Mouse (Mus musculus): ENCODE measurements around the gene Rab14. TPM values are rescaled to one million over a fixed set of nuclear protein-coding genes. Genes with fewer than 3 reads are reported as not detected.
A peak's percentile ranks its signal among the peaks of the same experiment; 100 is the strongest.

Rab14 gene
- polyA plus RNA-seq, 1 experiment from 2014 or later, result 349 TPM

DNA sequence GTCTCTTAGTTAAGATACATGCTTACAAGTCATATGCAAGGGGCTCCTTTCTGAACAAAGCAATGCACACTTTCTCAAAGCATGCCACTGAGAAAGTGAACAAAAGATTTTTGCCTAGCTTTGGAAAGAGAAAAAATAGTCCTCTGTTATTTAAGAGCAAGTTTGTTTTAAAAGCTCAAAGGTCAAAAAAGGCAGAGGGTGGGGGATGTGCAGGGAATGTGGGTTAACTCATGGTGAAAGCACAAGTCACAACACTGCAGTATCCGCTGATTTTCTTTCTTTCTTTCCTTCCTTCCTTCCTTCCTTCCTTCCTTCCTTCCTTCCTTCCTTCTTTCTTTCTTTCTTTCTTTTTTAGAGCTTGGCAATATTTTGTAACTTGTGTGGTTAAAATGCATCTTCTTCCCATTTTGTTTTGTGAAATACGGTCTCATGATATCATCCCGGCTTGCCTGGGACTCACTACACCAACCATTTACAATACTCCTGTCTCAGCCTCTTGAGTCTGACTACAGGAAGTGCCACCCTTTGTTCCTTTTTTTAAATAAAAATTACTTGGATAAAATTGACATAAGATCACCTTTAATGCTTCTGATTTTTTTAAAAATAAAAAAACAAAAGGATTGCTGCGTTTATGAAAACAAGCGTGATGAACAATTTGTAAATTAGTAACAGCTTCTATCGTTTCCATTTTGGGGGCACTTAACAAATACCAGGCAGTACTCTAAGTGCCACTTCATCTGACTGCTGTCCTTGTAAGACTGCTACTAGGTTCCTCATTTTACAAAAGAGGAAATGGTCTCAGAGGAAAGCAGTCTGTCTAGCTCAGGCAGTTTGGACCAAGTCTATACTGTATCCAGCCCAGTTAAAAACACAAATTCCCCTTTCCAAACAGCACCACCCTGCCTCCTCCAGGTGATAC, 5.0 kb downstream of the Rab14 start:
- no peak for ATAC-seq (replicated peaks; ENCODE audit: low FRiP score)
- Histone ChIP-seq H3K36me3 (peaks cover 12% of the 10 kb centered on the region), H3K9ac (no peak overlapping the region), H3K4me2 (no peak overlapping the region), H3K27ac (no peak overlapping the region), H3K4me3 (replicated peaks) (no peak overlapping the region), H3K9me3 (replicated peaks) (no peaks in the 10 kb centered on the region), H3K27me3 (no peaks in the 10 kb centered on the region), H3K4me1 (peaks cover 15% of the 10 kb centered on the region)
- WGBS, result 75% methylated on average over 6 of the region's 6 CpGs

DNA sequence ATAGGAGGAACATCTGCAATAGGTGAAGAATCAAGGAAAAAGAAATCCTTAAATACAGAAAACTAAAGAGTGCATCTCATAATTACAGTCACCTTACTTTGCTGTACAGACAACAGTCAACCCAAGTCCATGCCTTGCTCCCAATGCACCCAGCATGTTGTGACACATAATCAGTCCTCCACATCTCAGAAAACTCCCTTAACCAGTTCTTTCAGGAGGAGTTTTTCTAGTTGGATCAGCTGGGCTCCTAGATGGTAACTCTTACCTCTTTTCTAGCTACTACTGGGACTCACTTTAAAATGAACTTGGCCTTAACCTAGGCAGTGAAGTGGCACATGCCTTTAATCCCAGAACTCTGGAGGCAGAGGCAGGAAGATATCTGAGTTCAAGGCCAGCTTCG, 6.9 kb downstream of the Rab14 start:
- Histone ChIP-seq H3K27me3 (no peaks in the 10 kb centered on the region), H3K27ac (no peak overlapping the region), H3K4me1 (peaks cover 9% of the 10 kb centered on the region), H3K4me2 (no peak overlapping the region), H3K36me3 (peaks cover 29% of the 10 kb centered on the region), H3K4me3 (replicated peaks) (no peak overlapping the region), H3K9ac (no peak overlapping the region), H3K9me3 (replicated peaks) (no peaks in the 10 kb centered on the region)
- no peak for ATAC-seq (replicated peaks; ENCODE audit: low FRiP score)
- WGBS, result 85% methylated on average over 1 of the region's 1 CpGs

DNA sequence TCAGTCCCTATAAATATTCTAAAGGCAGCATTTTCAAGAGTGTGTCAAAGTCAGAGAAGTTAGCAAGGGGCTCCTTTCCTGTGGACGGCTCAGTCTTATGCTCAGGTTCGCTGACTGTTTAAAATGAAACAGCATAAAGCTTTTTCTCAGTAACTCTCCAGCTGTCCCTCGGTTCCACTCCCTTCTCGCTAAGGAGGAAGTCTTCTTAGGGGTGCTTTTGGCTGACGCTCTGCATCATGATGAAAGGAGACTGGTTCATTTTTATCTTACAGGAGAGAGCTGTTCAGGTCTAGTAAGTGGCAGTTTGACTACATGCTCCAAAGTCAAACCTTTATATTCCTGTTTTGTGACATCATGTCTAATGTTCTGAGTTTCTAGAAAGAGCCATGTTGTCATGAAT, 12.0 kb downstream of the Rab14 start:
- H3K36me3 ChIP-seq, result peaks cover 65% of the 10 kb centered on the region

DNA sequence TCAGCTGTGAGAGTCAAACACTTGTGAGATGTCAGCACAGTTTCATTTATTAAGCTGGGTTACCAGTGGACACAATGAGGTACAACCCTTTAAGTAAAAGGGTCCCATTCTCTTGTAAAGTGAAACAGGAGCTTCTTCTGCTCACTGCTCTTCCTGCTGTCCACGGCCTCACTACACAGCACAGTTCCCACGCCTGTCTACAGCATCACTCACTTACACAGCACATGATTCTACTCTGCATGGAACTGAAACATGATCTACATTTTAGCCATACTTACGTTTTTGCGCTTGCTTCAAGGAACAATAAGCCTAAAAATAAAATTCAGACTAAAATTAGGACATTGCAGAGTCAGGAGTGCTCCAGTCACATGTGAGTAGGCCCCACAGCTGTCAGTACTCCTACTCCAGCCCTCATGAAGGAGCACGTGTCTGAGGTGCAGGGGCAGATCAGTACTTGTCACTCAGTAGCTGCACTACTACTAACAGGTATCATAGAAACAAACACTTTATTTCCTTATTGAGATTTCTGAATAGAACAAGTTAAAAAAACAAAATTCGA, 17.7 kb downstream of the Rab14 start:
- ATAC-seq (replicated peaks; ENCODE audit: low FRiP score), result no peak
- Histone ChIP-seq H3K4me2 (no peak overlapping the region), H3K36me3 (peaks cover 86% of the 10 kb centered on the region), H3K9ac (no peak overlapping the region), H3K9me3 (replicated peaks) (no peaks in the 10 kb centered on the region), H3K27me3 (no peaks in the 10 kb centered on the region), H3K27ac (no peak overlapping the region), H3K4me1 (no peaks in the 10 kb centered on the region), H3K4me3 (replicated peaks) (no peak overlapping the region)
- WGBS, result 81% methylated on average over 6 of the region's 6 CpGs

More for the DNA sequence above, 12.0 kb downstream of the Rab14 start:
- no peak overlapping the region for H3K4me2 ChIP-seq
- H3K4me3 ChIP-seq (replicated peaks), result no peak overlapping the region
- H3K27me3 ChIP-seq, result no peaks in the 10 kb centered on the region
- no peak for ATAC-seq (replicated peaks; ENCODE audit: low FRiP score)
- H3K9me3 ChIP-seq (replicated peaks), result no peaks in the 10 kb centered on the region
- no peak overlapping the region for H3K9ac ChIP-seq
- H3K4me1 ChIP-seq, result no peaks in the 10 kb centered on the region
- WGBS, result 86% methylated on average over 5 of the region's 5 CpGs
- H3K27ac ChIP-seq, result no peak overlapping the region

DNA sequence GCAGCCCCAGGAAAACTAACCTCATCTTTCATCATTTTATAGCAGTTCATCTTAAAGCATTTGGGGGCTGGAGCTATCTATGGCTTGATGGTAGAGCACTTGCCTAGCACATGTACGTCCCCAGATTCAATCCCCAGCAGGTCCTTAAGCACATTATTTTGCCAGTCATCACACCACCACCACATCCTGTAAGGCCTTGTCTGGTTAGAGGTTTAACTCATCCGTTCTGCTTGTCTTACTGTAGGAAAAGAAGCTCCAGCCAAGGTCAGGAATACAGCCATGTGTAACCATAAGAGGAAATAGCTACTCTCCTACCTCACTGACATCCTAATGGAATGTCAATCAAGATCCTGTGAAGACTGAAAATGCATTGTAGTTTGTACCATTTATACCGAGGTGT, 22.8 kb downstream of the Rab14 start:
- Histone ChIP-seq H3K9ac (no peak overlapping the region), H3K4me2 (no peak overlapping the region), H3K4me1 (peaks cover 6% of the 10 kb centered on the region; the same call in 1 of the 2 replicates), H3K27ac (no peak overlapping the region), H3K9me3 (replicated peaks) (no peaks in the 10 kb centered on the region), H3K27me3 (no peaks in the 10 kb centered on the region), H3K4me3 (replicated peaks) (no peak overlapping the region), H3K36me3 (peaks cover 96% of the 10 kb centered on the region)
- ATAC-seq (replicated peaks; ENCODE audit: low FRiP score), result no peak
- 78% methylated on average over 3 of the region's 3 CpGs for WGBS

DNA sequence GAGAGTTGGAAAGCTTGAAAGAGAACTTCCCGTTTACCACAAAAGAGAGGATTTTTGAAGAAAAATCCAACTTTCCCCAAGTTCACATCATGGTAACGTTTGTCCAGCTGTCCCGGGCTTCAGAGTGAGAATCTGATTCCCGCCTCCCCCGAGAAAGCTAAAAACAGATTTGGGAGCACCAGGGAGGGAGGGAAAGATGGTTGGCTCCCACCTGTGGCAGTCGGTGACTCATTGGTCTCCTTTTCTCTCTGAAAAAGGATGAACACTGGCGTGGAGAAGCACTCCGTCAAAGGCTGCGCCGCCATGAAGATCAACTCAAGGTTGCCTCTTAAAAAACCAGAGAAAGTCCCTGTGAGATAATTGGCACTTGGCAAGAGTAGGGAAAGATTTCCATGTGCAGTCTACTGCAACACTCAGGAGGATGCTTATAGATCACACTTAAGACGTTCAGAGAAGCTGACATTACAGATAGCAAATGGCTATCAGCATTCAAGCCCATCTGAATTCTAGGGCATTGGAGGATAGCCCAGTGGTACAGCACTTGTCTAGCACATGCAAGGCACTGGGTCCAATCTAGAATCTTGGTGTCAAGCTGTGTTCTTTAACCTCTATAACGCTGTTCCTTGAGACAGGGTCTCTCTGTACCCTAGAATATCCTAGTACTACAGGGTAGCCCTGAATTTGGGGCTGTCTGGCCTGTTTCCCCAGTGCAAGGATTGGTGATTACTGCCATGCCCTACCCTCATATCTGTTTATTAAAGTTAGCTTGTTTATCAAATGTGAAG, 25.4 kb downstream of the Rab14 start:
- H3K27ac ChIP-seq, result no peak overlapping the region
- 87% methylated on average over 12 of the region's 12 CpGs for WGBS
- no peak overlapping the region for H3K9ac ChIP-seq
- H3K9me3 ChIP-seq (replicated peaks), result no peaks in the 10 kb centered on the region
- H3K4me1 ChIP-seq, result peaks cover 6% of the 10 kb centered on the region; the same call in 1 of the 2 replicates
- H3K4me3 ChIP-seq (replicated peaks), result no peak overlapping the region
- H3K36me3 ChIP-seq, result peaks cover 98% of the 10 kb centered on the region
- H3K27me3 ChIP-seq, result no peaks in the 10 kb centered on the region
- no peak overlapping the region for H3K4me2 ChIP-seq
- ATAC-seq (replicated peaks; ENCODE audit: low FRiP score), result no peak

DNA sequence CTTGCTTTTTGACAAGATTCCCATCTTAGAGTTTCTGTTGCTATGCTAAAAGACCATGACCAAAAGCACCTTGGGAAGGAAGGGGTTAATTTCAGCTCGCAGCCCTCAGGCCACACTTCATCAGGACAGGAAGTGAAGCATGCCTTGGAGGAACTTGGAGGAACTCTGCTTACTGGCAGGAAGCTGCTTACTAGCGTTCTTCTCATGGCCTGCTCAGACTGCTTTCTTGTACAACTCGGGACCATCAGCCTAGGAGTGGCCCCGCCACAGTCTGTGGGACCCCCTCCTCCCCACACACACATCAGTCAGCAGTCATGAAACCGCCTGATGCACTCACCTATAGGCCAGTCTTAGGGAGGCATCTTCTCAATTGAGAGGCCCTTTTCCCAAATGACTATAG, 26.8 kb downstream of the Rab14 start:
- H3K4me2 ChIP-seq, result no peak overlapping the region
- ATAC-seq (replicated peaks; ENCODE audit: low FRiP score), result no peak; the same call in 1 of the 2 replicates
- no peak overlapping the region for H3K9ac ChIP-seq
- no peaks in the 10 kb centered on the region for H3K27me3 ChIP-seq
- WGBS, result 29% methylated on average over 5 of the region's 5 CpGs
- peaks cover 96% of the 10 kb centered on the region for H3K36me3 ChIP-seq
- H3K4me3 ChIP-seq (replicated peaks), result no peak overlapping the region
- peaks cover 6% of the 10 kb centered on the region; the same call in 1 of the 2 replicates for H3K4me1 ChIP-seq
- H3K27ac ChIP-seq, result peak overlapping the region; percentile 62; the same call in 1 of the 2 replicates
- H3K9me3 ChIP-seq (replicated peaks), result no peaks in the 10 kb centered on the region

DNA sequence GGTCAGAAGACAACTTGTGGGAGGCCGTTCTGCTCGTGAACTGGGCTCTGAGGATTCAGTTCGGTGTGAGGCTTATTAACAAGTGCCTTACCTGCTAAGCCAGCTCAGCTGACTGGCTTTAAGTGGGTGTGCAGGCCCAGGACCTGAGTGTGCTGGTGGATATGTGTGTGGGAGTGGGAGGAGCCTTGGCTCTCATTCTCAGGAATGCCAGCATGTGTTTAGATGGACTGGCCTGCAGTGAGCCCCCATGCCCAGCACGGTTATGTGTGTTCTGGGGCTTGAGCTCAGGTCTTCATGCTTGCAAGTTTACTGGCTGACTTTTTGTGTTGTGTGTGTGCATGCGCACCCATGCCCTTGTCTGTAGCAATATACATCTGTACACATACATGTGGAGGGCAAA, 27.3 kb downstream of the Rab14 start:
- WGBS, result 87% methylated on average over 5 of the region's 5 CpGs
- H3K27me3 ChIP-seq, result no peaks in the 10 kb centered on the region
- no peak overlapping the region for H3K27ac ChIP-seq
- H3K4me1 ChIP-seq, result peaks cover 6% of the 10 kb centered on the region; the same call in 1 of the 2 replicates
- H3K36me3 ChIP-seq, result peaks cover 95% of the 10 kb centered on the region
- H3K9me3 ChIP-seq (replicated peaks), result no peaks in the 10 kb centered on the region
- no peak overlapping the region for H3K9ac ChIP-seq
- ATAC-seq (replicated peaks; ENCODE audit: low FRiP score), result no peak; the same call in 1 of the 2 replicates
- H3K4me3 ChIP-seq (replicated peaks), result no peak overlapping the region
- H3K4me2 ChIP-seq, result no peak overlapping the region

DNA sequence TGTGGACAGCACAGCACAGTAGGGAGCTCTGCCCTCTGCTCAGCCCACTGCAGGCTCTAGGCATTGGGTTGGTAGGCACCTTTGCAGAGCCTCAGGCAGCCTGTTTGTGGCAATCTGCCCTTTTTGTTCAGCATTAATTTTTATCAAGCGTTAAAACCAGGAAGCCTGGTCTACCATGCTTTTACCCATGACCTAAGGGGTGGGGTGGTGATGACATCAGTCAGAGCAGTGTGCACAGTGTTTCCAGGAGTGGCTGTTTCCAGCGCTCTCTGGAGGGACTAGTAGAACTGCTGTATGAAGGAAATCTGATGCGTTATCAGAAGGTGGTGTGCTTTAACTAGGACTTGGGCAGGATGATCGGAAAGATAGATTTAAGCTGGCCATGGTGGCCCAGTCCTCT, 28.7 kb downstream of the Rab14 start:
- Histone ChIP-seq H3K4me3 (replicated peaks) (no peak overlapping the region), H3K36me3 (peaks cover 96% of the 10 kb centered on the region), H3K4me2 (no peak overlapping the region), H3K9ac (no peak overlapping the region), H3K9me3 (replicated peaks) (no peaks in the 10 kb centered on the region), H3K4me1 (peaks cover 6% of the 10 kb centered on the region; the same call in 1 of the 2 replicates), H3K27ac (no peak overlapping the region; the same call in 1 of the 2 replicates), H3K27me3 (no peaks in the 10 kb centered on the region)
- 87% methylated on average over 4 of the region's 4 CpGs for WGBS
- no peak for ATAC-seq (replicated peaks; ENCODE audit: low FRiP score)

DNA sequence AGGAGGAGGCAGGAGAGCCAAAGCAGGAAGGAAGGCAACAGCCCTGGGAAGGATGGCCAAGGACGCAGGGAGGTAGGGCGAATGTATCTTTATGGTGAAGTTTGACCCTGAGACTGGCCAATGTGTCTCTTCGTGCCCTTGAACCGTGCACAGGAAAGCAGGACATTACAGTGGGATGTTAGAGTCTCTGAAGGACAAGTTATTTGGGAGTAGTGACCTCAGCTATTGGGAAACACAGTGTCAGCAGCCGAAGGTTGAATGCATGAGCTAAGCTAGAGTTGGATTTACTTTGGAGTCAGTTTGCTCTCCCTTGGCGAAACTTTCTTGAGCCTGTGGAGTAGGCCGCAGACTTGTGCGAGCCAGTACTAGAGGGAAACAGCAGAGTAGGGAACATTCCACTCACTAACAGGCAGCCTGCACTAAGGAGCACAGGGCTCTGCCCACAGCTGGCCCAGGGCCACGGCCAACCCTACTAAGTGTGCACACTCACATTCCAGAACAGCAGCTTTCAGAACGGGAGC, 29.5 kb downstream of the Rab14 start:
- 90% methylated on average over 10 of the region's 10 CpGs for WGBS
- Histone ChIP-seq H3K9me3 (replicated peaks) (no peaks in the 10 kb centered on the region), H3K27ac (no peak overlapping the region), H3K4me3 (replicated peaks) (no peak overlapping the region), H3K9ac (no peak overlapping the region), H3K4me2 (no peak overlapping the region), H3K4me1 (peaks cover 6% of the 10 kb centered on the region; the same call in 1 of the 2 replicates), H3K27me3 (no peaks in the 10 kb centered on the region), H3K36me3 (peaks cover 95% of the 10 kb centered on the region)
- ATAC-seq (replicated peaks; ENCODE audit: low FRiP score), result no peak

DNA sequence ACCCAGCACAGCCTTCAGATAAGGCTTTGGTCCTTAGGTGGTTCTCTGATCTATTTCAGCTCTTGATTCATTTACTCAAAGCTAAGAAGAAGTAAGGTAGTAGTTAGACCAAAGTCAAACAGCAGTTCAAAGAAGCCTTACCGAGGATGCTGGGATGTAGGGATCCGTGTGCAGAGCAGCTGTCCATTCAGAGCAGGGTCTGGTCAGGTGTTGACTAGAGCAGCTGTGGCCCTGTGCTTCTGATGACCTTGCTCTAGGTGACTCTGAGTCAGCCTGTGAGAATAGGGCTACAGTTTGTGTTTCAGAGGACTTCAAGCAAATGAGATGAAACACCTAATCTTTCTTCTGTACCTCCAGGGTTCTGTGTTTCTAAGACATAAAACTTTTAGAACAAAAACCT, 31.5 kb downstream of the Rab14 start:
- no peak overlapping the region for H3K9ac ChIP-seq
- no peaks in the 10 kb centered on the region for H3K9me3 ChIP-seq (replicated peaks)
- H3K4me3 ChIP-seq (replicated peaks), result no peak overlapping the region
- H3K36me3 ChIP-seq, result peaks cover 94% of the 10 kb centered on the region
- H3K4me1 ChIP-seq, result peaks cover 6% of the 10 kb centered on the region; the same call in 1 of the 2 replicates
- no peak for ATAC-seq (replicated peaks; ENCODE audit: low FRiP score)
- H3K4me2 ChIP-seq, result no peak overlapping the region
- 90% methylated on average over 2 of the region's 2 CpGs for WGBS
- H3K27me3 ChIP-seq, result no peaks in the 10 kb centered on the region
- no peak overlapping the region for H3K27ac ChIP-seq

Measured in kidney, embryonic 15.5 days (tissue).